Mouse (Mus musculus): ENCODE data around the gene Myo18a. TPM values are rescaled to one million over a fixed set of nuclear protein-coding genes. Genes with fewer than 3 reads are reported as not detected.

Myo18a gene
- polyA plus RNA-seq, 2 experiments = 42.9 to 43.5 TPM

DNA sequence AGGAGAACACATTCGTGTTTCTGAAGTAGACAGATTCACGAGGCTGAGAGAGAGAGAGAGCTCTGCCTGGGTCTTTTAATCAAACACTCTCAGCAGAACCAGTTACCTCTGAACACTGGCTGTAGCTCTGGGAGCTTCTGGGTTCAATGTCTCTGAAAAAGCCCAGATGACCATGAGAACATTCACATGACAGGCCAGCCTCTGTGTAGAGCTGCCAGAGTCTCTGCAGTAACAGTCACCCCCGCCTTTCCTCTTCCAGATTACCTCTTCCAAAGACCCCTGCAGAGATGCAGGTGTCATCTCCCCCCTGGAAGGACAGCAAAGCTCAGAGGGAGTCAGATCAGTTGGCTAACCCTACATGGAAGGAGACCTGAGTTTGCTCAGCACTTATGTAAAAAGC, 89.1 kb downstream of the Myo18a start:
- no peak overlapping the region for H3K27ac ChIP-seq (replicated peaks; ENCODE audit: low read depth, low read length)
- no peaks in the 10 kb centered on the region for H3K9me3 ChIP-seq (ENCODE audit: control insufficient read depth, low read length)
- ATAC-seq (ENCODE audit: low FRiP score, low read depth) (no peak), DNase-seq (ENCODE audit: low spot score) (no peak)
- no peak overlapping the region for H3K4me2 ChIP-seq (replicated peaks; ENCODE audit: low read depth, low read length, severe bottlenecking)
- no peak overlapping the region for H3K4me3 ChIP-seq (replicated peaks; ENCODE audit: low read length)
- H3K36me3 ChIP-seq (ENCODE audit: control insufficient read depth, insufficient read depth, low read length) = peaks cover 70% of the 10 kb centered on the region
- TF ChIP-seq POLR2A (IDR thresholded peaks at IDR 0.05; ENCODE audit: borderline replicate concordance, extremely low read depth, insufficient read depth, insufficient read length) = no peak
- H3K9ac ChIP-seq (ENCODE audit: low read depth, low read length, severe bottlenecking) = no peak overlapping the region
- 60% methylated on average over 3 of the region's 3 CpGs for WGBS
- peaks cover 6% of the 10 kb centered on the region; the same call in 1 of the 2 replicates for H3K4me1 ChIP-seq (ENCODE audit: control insufficient read depth, insufficient read depth, low read length)
- no peaks in the 10 kb centered on the region for H3K27me3 ChIP-seq (ENCODE audit: control insufficient read depth, insufficient read depth, low read length)

DNA sequence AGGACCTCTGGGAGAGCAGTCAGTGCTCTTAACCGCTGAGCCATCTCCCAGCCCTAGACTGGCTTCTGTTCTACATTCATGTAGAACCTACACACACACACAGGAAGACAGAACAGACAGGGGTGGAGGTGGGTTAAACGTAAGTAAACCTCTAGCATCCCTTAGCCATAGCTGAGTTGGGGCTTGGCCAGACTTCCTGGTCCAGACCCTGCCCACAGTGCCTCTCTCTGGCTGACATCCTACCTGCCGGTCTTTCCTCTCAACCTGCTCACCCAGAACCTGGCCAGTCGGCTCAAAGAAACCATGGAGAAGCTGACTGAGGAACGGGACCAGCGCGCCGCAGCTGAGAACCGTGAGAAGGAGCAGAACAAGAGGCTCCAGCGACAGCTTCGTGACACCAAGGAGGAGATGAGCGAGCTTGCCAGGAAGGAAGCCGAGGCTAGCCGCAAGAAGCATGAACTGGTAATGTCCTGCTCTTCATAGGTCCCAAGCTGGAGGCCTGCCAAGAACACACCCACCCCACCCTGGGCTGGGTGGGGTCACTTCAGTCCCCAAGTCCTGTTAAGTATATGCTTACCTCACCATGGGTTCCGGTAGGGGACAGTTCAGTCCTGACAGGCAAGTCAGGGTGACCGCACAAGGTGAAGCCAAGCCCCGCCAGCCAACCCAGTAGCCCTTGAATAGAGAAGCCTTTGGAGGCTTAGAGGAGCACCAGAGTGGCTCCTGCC, 90.1 kb downstream of the Myo18a start:
- Histone ChIP-seq H3K36me3 (ENCODE audit: control insufficient read depth, insufficient read depth, low read length) (peaks cover 71% of the 10 kb centered on the region), H3K4me1 (ENCODE audit: control insufficient read depth, insufficient read depth, low read length) (peaks cover 6% of the 10 kb centered on the region; the same call in 1 of the 2 replicates), H3K4me2 (replicated peaks; ENCODE audit: low read depth, low read length, severe bottlenecking) (no peak overlapping the region), H3K4me3 (replicated peaks; ENCODE audit: low read length) (no peak overlapping the region), H3K27ac (replicated peaks; ENCODE audit: low read depth, low read length) (no peak overlapping the region), H3K27me3 (ENCODE audit: control insufficient read depth, insufficient read depth, low read length) (no peaks in the 10 kb centered on the region), H3K9ac (ENCODE audit: low read depth, low read length, severe bottlenecking) (no peak overlapping the region), H3K9me3 (ENCODE audit: control insufficient read depth, low read length) (no peaks in the 10 kb centered on the region)
- 91% methylated on average over 17 of the region's 17 CpGs for WGBS
- no peak for TF ChIP-seq POLR2A (IDR thresholded peaks at IDR 0.05; ENCODE audit: borderline replicate concordance, extremely low read depth, insufficient read depth, insufficient read length)
- no peak for ATAC-seq (ENCODE audit: low FRiP score, low read depth)
- DNase-seq (ENCODE audit: low spot score) = no peak

DNA sequence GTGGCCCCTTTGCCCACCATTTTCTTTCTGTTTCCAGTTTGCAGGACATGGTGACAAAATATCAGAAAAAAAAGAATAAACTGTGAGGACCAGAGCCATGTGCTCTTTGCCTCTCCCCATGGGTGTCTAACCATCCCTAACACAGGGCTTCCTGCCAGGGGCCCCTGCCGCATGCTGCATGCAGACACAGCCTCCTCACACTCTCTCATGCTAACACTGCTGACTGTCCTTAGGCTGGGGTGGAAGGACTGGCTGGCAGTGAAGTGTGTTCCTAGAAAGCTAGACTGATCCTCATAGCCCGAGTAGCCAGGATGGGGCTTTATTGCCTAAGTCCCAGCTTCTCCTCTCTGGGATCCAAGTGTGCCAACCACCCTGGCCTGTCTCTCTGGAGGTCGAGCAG, 91.6 kb downstream of the Myo18a start:
- no peak overlapping the region for H3K27ac ChIP-seq (replicated peaks; ENCODE audit: low read depth, low read length)
- WGBS = 52% methylated on average over 3 of the region's 3 CpGs
- peaks cover 6% of the 10 kb centered on the region; the same call in 1 of the 2 replicates for H3K4me1 ChIP-seq (ENCODE audit: control insufficient read depth, insufficient read depth, low read length)
- H3K27me3 ChIP-seq (ENCODE audit: control insufficient read depth, insufficient read depth, low read length) = peaks cover 6% of the 10 kb centered on the region; the same call in 1 of the 2 replicates
- DNase-seq (ENCODE audit: low spot score) (no peak), ATAC-seq (ENCODE audit: low FRiP score, low read depth) (no peak)
- TF ChIP-seq POLR2A (IDR thresholded peaks at IDR 0.05; ENCODE audit: borderline replicate concordance, extremely low read depth, insufficient read depth, insufficient read length) = no peak
- no peak overlapping the region for H3K4me2 ChIP-seq (replicated peaks; ENCODE audit: low read depth, low read length, severe bottlenecking)
- H3K4me3 ChIP-seq (replicated peaks; ENCODE audit: low read length) = no peak overlapping the region
- H3K9ac ChIP-seq (ENCODE audit: low read depth, low read length, severe bottlenecking) = no peak overlapping the region
- no peaks in the 10 kb centered on the region for H3K9me3 ChIP-seq (ENCODE audit: control insufficient read depth, low read length)
- peaks cover 72% of the 10 kb centered on the region for H3K36me3 ChIP-seq (ENCODE audit: control insufficient read depth, insufficient read depth, low read length)

DNA sequence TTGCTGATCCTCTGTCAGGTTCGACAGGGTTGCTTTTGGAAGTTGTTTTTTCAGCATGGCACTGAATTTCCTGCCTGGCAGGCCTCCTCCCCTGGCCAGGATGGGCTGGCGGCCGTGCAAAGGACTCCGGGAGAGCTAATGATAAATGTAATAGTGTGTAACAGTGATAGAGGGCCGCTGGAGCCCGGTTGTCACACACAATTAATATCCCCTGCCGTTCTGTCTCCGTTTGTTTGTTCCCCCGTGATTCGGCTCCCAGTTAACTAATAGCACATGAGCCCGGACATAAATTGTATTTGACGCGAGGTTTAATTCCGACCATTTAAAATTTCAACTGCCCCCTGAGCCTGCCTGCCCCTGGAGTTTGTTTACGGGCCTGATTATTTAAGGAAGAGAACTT, 92.3 kb downstream of the Myo18a start:
- no peak overlapping the region for H3K9ac ChIP-seq (ENCODE audit: low read depth, low read length, severe bottlenecking)
- DNase-seq (ENCODE audit: low spot score) = no peak
- H3K4me1 ChIP-seq (ENCODE audit: control insufficient read depth, insufficient read depth, low read length) = peaks cover 4% of the 10 kb centered on the region; the same call in 1 of the 2 replicates
- no peaks in the 10 kb centered on the region for H3K9me3 ChIP-seq (ENCODE audit: control insufficient read depth, low read length)
- 18% methylated on average over 15 of the region's 15 CpGs for WGBS
- TF ChIP-seq POLR2A (IDR thresholded peaks at IDR 0.05; ENCODE audit: borderline replicate concordance, extremely low read depth, insufficient read depth, insufficient read length) = no peak
- peaks cover 6% of the 10 kb centered on the region; the same call in 1 of the 2 replicates for H3K27me3 ChIP-seq (ENCODE audit: control insufficient read depth, insufficient read depth, low read length)
- H3K27ac ChIP-seq (replicated peaks; ENCODE audit: low read depth, low read length) = no peak overlapping the region
- no peak overlapping the region for H3K4me3 ChIP-seq (replicated peaks; ENCODE audit: low read length)
- peaks cover 74% of the 10 kb centered on the region for H3K36me3 ChIP-seq (ENCODE audit: control insufficient read depth, insufficient read depth, low read length)
- no peak for ATAC-seq (ENCODE audit: low FRiP score, low read depth)
- no peak overlapping the region for H3K4me2 ChIP-seq (replicated peaks; ENCODE audit: low read depth, low read length, severe bottlenecking)

DNA sequence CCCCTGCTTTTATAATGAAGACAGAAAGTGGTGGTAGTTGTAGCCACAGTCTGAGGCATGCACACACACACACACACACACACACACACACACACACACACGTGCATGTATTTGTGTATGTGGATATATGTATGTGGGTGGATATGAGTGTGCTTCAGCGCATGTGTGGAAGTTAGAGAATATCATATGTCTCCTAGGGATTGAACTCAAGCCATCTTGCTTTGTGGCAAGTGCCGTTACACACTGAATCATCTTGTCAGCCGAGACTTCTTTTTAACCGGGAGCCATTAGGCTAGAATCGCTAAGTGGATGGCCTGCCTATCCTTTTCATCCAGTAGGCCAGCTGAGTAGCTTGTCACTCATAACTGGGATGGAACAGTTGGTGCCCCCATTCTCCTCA, 94.0 kb downstream of the Myo18a start:
- no peaks in the 10 kb centered on the region; the same call in 1 of the 2 replicates for H3K4me1 ChIP-seq (ENCODE audit: control insufficient read depth, insufficient read depth, low read length)
- no peak overlapping the region for H3K27ac ChIP-seq (replicated peaks; ENCODE audit: low read depth, low read length)
- ATAC-seq (ENCODE audit: low FRiP score, low read depth) = no peak
- H3K4me2 ChIP-seq (replicated peaks; ENCODE audit: low read depth, low read length, severe bottlenecking) = no peak overlapping the region
- no peak for DNase-seq (ENCODE audit: low spot score)
- peaks cover 65% of the 10 kb centered on the region for H3K36me3 ChIP-seq (ENCODE audit: control insufficient read depth, insufficient read depth, low read length)
- no peak overlapping the region for H3K4me3 ChIP-seq (replicated peaks; ENCODE audit: low read length)
- no peaks in the 10 kb centered on the region for H3K9me3 ChIP-seq (ENCODE audit: control insufficient read depth, low read length)
- peaks cover 6% of the 10 kb centered on the region; the same call in 1 of the 2 replicates for H3K27me3 ChIP-seq (ENCODE audit: control insufficient read depth, insufficient read depth, low read length)
- no peak for TF ChIP-seq POLR2A (IDR thresholded peaks at IDR 0.05; ENCODE audit: borderline replicate concordance, extremely low read depth, insufficient read depth, insufficient read length)
- no peak overlapping the region for H3K9ac ChIP-seq (ENCODE audit: low read depth, low read length, severe bottlenecking)
- 84% methylated on average over 6 of the region's 6 CpGs for WGBS
